Comparison of ENCODE assay signal across 8 mouse cellular contexts in genomic region chr5:35746910-35747309, GRCm38 (mm10). TPM values are rescaled to one million over a fixed set of nuclear protein-coding genes. Genes with fewer than 3 reads are reported as not detected.
DNase-seq lines count a peak whose midpoint lies in the region; ATAC-seq and TF ChIP-seq lines count a peak whose summit lies in the region.

No protein-coding gene starts in this region.

- H3K27me3 ChIP-seq in liver, embryonic 12.5 days (replicated peaks), result 0 out of 2 replicates have a peak, but pooled peaks cover under 1% of the 10 kb centered on the region
- H3K27me3 ChIP-seq in hindbrain, embryonic 16.5 days (replicated peaks; ENCODE audit: control insufficient read depth, insufficient read depth, low read length), result no peaks in the 10 kb centered on the region
- H3K27me3 ChIP-seq in liver, adult 2 months (ENCODE audit: control insufficient read depth, insufficient read depth, low read length), result no peaks in the 10 kb centered on the region

- no peak overlapping the region for H3K9ac ChIP-seq in liver, embryonic 12.5 days
- H3K9ac ChIP-seq in hindbrain, embryonic 16.5 days (ENCODE audit: low read depth, low read length), result no peak overlapping the region
- H3K9ac ChIP-seq in liver, adult 2 months (ENCODE audit: low read depth, low read length), result no peak overlapping the region

- no peaks in the 10 kb centered on the region for H3K79me2 ChIP-seq in liver, adult 2 months (ENCODE audit: control insufficient read depth, insufficient read depth, low read length)

- peak; percentile 70 for DNase-seq in liver
- DNase-seq in T-cell, adult 2 months (ENCODE audit: low spot score), result peak; percentile 55
- peak; percentile 35 for DNase-seq in liver, adult 2 months (ENCODE audit: extremely low read depth, low read depth, low spot score)
- peak; percentile 40 for DNase-seq in retina, adult 2 months (ENCODE audit: low read depth, low spot score)
- peak; percentile 78 for DNase-seq in urinary bladder, postnatal 25 days (ENCODE audit: low spot score)

- H3K27ac ChIP-seq in liver, embryonic 12.5 days, result no peak overlapping the region
- no peak overlapping the region for H3K27ac ChIP-seq in hindbrain, embryonic 16.5 days (ENCODE audit: low read depth, low read length)
- H3K27ac ChIP-seq in liver, adult 2 months (replicated peaks; ENCODE audit: insufficient read depth, low read depth, low read length), result no peak overlapping the region

- TF ChIP-seq POLR2A in liver, adult 2 months (IDR thresholded peaks at IDR 0.05; ENCODE audit: extremely low read depth, insufficient read depth, low read length), result no peak

- H3K4me2 ChIP-seq in liver, embryonic 12.5 days, result no peak overlapping the region
- H3K4me2 ChIP-seq in hindbrain, embryonic 16.5 days (ENCODE audit: low read length), result no peak overlapping the region

- no peaks in the 10 kb centered on the region for H3K9me3 ChIP-seq in liver, embryonic 12.5 days (replicated peaks)
- no peaks in the 10 kb centered on the region for H3K9me3 ChIP-seq in hindbrain, embryonic 16.5 days (ENCODE audit: control insufficient read depth, low read length)

- H3K36me3 ChIP-seq in liver, embryonic 12.5 days, result no peaks in the 10 kb centered on the region
- H3K36me3 ChIP-seq in hindbrain, embryonic 16.5 days (ENCODE audit: control insufficient read depth, insufficient read depth, low read length), result no peaks in the 10 kb centered on the region
- no peaks in the 10 kb centered on the region for H3K36me3 ChIP-seq in liver, adult 2 months (ENCODE audit: control insufficient read depth, insufficient read depth, low read length)

- WGBS in liver, embryonic 12.5 days (ENCODE audit: insufficient replicate concordance), result 15% methylated on average over 4 of the region's 4 CpGs
- WGBS in hindbrain, embryonic 16.5 days, result 28% methylated on average over 4 of the region's 4 CpGs
- WGBS in liver, adult 2 months, result 24% methylated on average over 4 of the region's 4 CpGs

- peak; percentile 92 for TF ChIP-seq CTCF in liver, adult 2 months (IDR thresholded peaks at IDR 0.05; ENCODE audit: low read depth, low read length)

- no peak overlapping the region for H3K4me3 ChIP-seq in liver, embryonic 12.5 days
- no peak overlapping the region for H3K4me3 ChIP-seq in hindbrain, embryonic 16.5 days (ENCODE audit: low read length)
- H3K4me3 ChIP-seq in liver, adult 2 months (ENCODE audit: insufficient read depth, low read depth, low read length), result no peak overlapping the region

- ATAC-seq in liver, embryonic 12.5 days, result no peak
- ATAC-seq in common myeloid progenitor, adult 5-6 weeks (replicated peaks; ENCODE audit: low read depth, poor library complexity, severe bottlenecking), result peak; percentile 85
- ATAC-seq in hindbrain, embryonic 16.5 days, result peak; percentile 30

- H3K4me1 ChIP-seq in liver, embryonic 12.5 days, result no peaks in the 10 kb centered on the region
- no peaks in the 10 kb centered on the region for H3K4me1 ChIP-seq in hindbrain, embryonic 16.5 days (ENCODE audit: control insufficient read depth, insufficient read depth, low read depth, low read length)
- H3K4me1 ChIP-seq in liver, adult 2 months (ENCODE audit: control insufficient read depth, insufficient read depth, low read length), result peaks cover 7% of the 10 kb centered on the region

RNA-seq across cellular contexts. Expression of gene Sh3tc1, which starts 7.1 kb away (rescaled TPM):
- polyA plus RNA-seq in liver, embryonic 12.5 days (2016; fragmentation: Nextera tagmentation; extraction: Ambion mirVana), result 3.3 and 3.8 TPM in 2 replicates
- 3.9 and 8.5 TPM in 2 replicates for total RNA-seq in common myeloid progenitor, adult 5-6 weeks (2017)
- polyA plus RNA-seq in hindbrain, embryonic 16.5 days (2015; fragmentation: Nextera tagmentation; extraction: Ambion mirVana), result 2.6 and 2.7 TPM in 2 replicates
- 4.8 and 5.2 TPM in 2 replicates for total RNA-seq in liver, adult 2 months (2014; rRNA removed)
- 2.1 and 3.0 TPM in 2 replicates for polyA plus RNA-seq in liver, adult 2 months (2012; rRNA removed)

RNA-seq across cellular contexts. Expression of gene Ablim2, which starts 10.8 kb away (rescaled TPM):
- polyA plus RNA-seq in liver, embryonic 12.5 days (2016; fragmentation: Nextera tagmentation; extraction: Ambion mirVana), result 0.08 and 0.12 TPM in 2 replicates
- not detected in 2 replicates for total RNA-seq in common myeloid progenitor, adult 5-6 weeks (2017)
- 39.3 and 40.2 TPM in 2 replicates for polyA plus RNA-seq in hindbrain, embryonic 16.5 days (2015; fragmentation: Nextera tagmentation; extraction: Ambion mirVana)
- 1.9 and 2.3 TPM in 2 replicates for total RNA-seq in liver, adult 2 months (2014; rRNA removed)
- 3.5 and 5.9 TPM in 2 replicates for polyA plus RNA-seq in liver, adult 2 months (2012; rRNA removed)
